Mouse (Mus musculus) testis, adult 2 months (tissue): ENCODE data around the gene Gm9922.

Source experiments
- CTCF ChIP-seq: fragments of 200-500 bp; IDR thresholded peaks from 2 replicates; pipeline ENCODE4 v1.5.1; 2012; ENCODE audit warnings: low read depth, mild to moderate bottlenecking, inconsistent platforms, low read length, moderate library complexity; ENCODE audit not compliant: control insufficient read depth, insufficient read depth, insufficient replicate concordance
- POLR2A ChIP-seq: fragments of 200-500 bp; IDR thresholded peaks from 2 replicates; pipeline ENCODE4 v1.6.1; 2012; ENCODE audit warnings: low read depth, mild to moderate bottlenecking, inconsistent platforms, low read length, moderate library complexity; ENCODE audit not compliant: control insufficient read depth

DNA sequence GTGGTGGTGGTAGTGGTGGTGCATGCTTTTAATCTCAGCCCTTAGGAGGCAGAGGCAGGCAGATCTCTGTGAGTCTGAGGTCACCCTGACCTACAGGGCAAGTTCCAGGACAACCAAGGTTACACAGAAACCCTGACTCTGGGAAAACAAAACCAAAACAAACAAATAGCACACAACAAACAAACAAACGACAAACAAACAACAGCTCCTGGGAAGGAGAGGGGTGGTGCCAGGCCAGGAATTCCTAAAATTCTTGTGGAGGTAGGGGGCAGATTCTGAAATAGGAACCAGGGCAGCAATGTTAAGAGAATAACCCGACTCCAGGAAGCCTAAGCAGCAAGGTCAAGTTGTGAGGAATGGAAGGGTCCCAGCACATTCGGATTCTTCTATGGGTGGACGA, 7.9 kb upstream of the Gm9922 start:
- TF ChIP-seq CTCF (no peak), POLR2A (no peak)
